Mouse (Mus musculus) layer of hippocampus, adult 18-20 months (tissue): ENCODE measurements around the gene Fam221b. TPM values are rescaled to one million over a fixed set of nuclear protein-coding genes. Genes with fewer than 3 reads are reported as not detected.
A peak's percentile ranks its signal among the peaks of the same experiment; 100 is the strongest.

Experiments used
- DNase-seq, 2 experiments: peaks; one replicate each; pipeline ENCODE4 v3.0.0; 2022; ENCODE audit warnings: low spot score in 2 of 2
- total RNA-seq, 2 experiments: library from RNA; stranded (reverse); gene quantifications; 2 replicates each; pipeline ENCODE4 v1.2.3; 2021

Gene Fam221b
- total RNA-seq, 2 experiments from 2014 or later: 1.5 to 1.8 TPM

DNA sequence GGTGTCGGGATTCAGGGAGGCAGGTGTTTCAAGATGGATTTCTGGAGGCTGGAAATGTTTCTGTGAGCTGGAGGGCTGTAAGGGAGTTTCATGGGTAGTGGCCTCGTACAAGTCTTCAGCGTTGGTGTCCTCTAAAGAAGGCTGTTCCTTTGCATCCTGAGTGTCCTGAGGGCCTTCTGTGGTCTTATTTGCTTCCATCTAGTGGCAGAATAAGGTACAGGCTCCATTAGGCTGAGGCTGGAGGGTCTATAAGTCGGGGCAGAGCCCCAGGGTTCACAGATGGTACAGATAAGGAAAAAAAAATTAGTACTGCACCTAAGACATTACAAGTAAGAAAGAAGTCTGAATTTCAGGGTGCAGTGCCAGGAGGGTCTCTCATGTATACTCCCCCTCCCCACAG, 2.5 kb downstream of the Fam221b start:
- no peak for DNase-seq

DNA sequence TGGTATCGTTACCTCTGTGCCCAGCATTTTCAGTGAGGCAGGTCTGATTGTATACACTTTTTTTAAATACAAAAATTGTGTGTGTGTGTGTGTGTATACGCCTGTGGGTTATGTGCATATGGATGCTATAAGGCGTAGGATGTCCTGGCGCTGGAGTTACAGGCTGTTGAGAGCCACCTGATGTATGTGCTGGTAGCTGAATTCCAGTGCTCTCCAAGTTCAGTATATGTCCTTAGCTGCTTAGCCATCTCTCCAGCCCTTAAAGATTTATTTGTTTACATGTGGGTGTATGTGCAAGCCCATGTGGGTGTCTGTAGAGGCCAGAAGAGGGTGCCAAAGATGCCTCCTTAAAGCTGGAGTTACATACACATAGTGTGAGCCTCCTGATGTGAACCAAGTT, 11.8 kb downstream of the Fam221b start:
- DNase-seq: no peak

DNA sequence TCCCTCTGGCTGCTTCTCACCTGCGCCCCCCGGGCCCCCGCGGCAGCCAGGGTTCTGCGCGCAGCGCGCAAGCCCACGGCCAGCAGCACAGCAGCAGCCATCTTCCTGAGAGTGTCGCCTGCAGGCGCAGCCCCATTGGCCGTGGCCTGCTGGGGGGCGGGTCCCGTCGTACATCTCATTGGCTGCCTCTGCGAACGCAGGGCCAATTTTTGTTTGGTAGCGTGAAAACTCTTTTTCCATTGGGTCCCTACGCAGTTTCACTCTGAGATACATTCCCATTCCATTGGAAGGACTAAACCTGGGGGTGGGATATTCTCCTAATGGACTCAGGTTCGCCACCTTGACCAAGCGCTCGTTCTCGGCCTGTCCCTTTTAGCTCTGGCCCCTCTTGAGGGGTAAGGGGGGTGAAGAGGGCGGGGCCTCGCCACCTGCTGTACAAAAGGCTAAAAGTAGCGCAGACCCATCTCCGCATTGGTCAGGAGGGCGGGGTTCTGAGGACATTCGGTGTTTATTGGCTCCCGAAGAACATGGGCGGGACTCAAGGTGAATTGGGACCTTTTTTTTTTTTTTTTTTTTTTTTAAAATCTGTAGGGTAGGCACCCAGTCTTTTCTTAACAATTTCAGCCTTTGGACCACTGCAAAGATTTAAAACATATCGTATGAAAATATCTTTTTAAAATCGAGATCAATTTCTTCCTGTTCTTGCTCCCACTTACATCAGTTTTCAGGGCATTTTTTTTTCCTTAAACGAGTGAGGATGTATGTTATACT, 12.4 kb downstream of the Fam221b start, which contains the start of gene Hint2:
Gene Hint2, minus strand, starts transcription at position 128 of the 771 bp plus-strand sequence.
- peak; percentile 94 to 97 for DNase-seq

DNA sequence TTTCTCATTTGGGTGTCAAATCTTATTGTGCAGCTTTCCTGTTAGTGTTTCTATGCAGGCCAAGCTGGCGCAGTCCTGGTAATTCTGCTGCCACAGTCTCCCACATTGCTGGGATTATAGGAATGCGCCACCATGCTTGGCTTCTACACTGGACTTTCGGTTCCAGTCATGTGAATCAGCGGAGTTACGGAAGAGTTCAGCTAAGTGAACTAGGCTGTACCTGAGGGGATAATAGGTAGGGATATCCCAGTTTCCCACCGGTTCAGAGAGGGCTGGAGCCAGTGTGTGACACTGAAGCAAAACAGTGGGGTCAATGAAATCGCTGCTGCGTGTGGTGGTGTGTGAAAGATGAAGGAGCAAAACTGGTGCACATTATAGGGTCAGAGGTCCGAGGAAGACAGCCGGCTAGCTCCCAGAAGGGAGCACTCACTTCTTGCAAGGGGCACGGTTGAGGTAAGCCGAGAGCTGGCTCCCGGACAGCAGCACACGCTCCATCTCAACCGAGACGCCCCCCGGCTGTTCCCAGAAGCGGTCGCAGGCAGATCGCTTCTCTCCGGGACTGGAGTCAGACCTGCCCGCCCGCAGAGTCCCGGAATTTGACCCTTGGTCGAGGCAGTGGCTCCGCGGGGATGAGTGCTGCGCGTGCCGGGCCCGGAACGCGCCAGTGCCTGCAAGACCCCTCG, 13.1 kb downstream of the Fam221b start:
- DNase-seq: peak in 1 of 2 experiments; percentile 31

DNA sequence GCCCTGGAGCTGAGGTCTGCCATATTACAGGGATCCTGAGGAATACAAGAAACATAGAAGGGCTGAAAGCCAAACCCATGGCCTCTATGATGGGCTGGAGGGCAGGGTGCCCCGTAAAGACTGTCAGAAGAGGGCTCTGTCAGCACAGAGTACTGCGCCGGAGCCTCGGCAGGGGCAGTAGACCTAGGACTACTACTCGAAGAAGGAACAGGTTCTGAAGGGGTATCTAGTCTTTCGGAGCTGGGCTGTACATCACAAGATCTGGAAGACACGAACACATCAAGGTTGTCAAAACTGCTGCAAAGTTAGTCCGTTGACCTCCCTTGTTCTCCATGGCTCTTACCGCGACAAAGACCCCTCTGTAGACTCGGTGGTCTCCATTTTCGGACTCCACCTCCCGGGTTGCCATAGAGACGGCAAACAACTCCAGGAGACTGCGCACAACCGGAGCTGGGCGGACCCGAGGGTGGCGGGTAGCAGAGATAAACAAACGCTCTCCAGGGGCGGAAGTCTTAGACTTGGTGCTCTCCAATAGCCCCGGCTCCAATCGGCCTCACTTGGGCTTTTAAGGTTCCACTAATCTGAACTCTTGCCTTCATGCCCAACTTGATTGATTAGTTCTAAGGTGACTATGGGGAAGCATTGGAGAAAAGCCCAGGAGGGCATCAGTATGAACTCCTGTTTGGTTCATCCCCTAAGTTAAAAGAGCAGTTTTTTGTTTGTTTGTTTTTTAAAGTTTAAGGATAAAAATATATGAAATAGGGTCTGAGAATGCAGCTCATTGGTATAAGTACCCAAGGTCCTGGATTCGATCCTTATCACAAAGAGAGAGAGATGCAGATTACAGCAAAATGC, 15.6 kb downstream of the Fam221b start, which contains the start of gene Spag8:
Gene Spag8, minus strand, starts transcription at position 434 of the 855 bp plus-strand sequence.
- peak in 1 of 2 experiments; percentile 43 for DNase-seq

DNA sequence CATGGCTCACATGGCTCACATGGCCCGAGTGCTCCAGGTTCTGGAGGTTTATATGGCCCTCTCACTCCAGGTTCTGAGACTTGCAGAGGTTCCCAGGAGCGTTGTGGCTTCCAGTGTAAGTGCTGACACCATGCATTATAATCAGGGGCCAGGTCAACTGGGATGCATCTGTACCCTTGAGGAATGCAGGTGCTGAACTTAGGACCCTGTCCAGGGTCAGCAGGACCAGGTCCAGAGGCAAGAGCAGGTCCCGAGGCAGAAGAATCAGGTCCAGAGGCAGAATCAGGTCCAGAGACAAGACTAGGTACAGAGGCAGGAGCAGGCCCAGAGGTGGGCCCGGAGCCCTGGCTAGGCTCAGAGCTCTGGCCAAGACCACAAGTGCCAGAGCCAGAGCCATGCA, 16.2 kb downstream of the Fam221b start:
- no peak for DNase-seq

DNA sequence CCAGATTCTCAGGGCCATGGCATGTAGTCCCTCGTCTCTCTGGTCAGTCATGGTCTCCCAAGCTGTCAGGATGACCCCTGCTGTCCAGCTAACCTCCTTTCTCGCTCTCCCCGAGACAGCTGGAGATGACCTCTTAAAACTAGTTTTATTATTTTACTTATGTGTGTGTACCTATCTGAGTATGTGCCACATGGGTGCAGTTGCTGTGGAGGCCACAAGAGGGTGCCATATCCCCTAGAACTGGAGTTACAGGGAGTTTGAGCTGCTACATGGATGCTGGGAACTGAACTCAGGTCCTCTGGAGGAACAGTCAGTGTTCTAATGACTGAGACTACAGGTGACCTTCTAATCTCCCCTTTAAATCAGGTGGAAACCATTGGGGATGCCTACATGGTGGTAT, 19.2 kb downstream of the Fam221b start:
- DNase-seq: no peak

DNA sequence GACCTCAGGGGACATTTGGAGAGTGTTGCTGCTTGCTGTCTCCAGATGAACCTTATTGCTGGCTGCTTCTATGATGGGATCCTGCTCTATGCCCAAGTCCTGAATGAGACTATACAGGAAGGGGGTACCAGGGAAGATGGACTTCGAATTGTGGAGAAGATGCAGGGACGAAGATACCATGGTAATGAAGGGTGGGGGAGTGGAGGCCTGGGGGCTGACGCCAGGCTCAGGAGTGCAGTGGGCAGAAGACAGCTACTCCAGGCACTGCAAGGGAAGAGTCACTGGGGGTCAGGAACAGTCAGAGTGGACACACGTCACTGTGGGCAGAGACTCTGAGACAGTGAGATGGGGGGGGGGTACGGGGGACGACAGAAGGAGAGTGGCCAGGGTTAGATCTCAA, 28.5 kb downstream of the Fam221b start:
- no peak for DNase-seq

DNA sequence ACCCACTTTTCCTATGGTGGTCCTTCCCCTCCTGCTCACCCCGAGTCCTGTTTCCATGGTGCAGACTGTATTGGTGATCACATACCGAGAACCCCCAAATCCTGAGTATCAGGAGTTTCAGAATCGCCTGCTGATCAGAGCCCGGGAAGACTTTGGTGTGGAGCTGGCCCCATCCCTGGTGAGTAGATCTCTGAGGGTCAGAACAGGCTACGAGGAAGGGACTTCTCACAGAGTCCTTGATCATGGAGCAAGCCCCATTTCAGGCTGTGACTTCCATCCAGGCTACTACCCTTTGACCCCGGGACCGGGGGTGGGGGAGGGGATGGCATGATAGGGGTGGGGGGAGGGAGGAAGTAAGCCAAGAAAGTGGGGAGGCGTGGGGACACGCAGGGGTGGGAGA, 28.9 kb downstream of the Fam221b start:
- DNase-seq: no peak

DNA sequence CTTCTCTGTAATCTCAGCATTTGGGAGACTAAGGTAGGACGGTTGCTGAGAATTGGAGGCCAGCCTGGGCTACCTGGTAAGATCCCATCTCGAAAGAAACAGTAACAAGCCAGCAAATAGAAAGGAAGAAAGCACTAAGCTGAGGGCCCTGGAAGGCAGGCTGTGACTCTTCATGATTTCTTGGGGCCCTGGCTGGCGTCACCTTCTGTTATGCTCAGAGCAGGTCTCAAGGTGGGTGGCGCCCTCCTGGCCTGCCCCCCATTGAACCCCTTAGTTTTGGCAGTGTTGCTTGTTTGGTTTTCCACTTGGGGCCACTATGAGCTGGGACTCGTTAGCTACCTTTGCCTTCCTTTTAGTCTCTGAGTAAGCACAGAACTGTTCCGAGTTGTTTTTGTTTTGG, 32.2 kb downstream of the Fam221b start:
- DNase-seq: no peak

DNA sequence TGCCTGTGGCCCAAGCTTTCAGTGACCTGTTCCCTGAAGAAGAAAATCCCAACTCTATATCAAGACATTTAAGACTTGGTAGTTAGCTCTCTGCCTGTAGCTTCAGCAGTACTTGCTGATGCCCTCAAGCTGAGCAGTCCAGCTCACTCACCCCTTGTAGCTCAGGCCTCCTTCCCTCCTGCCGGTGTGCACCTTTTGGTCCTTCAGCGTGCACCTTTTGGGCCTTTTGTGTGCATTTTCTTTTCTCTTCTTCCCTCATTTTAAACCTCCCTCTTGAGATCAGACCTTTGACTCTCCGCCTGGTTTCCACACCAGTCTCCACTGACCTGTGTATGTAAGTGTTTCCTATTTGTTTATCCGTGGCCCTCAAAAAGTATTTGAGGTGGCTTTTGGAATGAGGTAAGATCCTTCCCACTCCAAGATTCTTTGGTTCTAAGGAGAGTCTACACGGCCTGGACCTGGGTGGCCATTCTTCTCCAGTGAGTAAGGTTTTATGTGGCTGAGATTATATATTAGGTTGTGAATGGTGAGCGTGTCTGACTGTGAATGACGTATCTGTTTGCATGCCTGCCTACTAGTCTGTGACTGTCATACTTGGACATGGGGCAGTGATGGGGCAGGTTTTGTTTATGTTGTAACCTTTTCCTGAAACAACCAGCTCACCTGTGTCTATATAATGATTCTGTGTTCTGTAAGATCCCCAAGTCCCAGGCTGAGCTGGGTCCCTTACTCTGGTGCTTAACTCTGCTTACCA, 34.1 kb downstream of the Fam221b start:
- DNase-seq: no peak

DNA sequence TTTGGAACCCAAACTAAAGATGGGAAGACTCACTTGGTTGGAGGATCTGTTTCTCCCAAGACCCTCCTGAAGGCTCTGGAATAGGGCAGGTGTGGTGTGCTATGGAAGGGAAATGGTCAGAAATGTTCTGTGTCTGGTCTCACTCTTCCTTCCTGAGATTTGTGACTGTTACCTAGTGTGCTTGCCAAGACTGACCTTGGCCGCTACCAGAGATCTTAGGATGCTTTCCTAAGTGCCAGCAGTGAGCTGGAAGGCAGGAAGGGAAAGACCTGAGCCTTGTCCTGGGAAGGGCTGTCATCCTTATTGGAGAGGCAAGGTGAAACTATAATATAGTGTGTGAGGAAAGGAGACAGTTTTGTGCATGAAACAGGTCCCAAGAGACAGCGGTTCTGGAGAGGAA, 35.2 kb downstream of the Fam221b start:
- no peak for DNase-seq

DNA sequence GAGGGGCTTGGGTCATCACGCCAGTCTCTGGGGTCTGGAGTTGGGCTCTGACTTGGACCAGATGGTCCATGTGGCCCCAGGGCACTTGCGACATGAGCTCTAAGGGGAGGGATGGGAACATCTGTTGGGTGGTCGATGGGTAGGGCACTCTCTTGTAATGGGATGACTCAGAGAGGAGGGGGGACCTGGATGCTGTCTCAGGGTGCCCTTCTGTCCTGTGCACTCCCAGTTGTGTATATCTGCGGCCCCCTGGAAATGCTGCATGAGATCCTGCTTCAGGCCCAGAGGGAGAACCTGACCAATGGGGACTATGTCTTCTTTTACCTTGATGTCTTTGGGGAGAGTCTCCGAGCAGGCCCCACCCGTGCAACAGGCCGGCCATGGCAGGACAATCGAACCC, 35.6 kb downstream of the Fam221b start:
- no peak for DNase-seq

DNA sequence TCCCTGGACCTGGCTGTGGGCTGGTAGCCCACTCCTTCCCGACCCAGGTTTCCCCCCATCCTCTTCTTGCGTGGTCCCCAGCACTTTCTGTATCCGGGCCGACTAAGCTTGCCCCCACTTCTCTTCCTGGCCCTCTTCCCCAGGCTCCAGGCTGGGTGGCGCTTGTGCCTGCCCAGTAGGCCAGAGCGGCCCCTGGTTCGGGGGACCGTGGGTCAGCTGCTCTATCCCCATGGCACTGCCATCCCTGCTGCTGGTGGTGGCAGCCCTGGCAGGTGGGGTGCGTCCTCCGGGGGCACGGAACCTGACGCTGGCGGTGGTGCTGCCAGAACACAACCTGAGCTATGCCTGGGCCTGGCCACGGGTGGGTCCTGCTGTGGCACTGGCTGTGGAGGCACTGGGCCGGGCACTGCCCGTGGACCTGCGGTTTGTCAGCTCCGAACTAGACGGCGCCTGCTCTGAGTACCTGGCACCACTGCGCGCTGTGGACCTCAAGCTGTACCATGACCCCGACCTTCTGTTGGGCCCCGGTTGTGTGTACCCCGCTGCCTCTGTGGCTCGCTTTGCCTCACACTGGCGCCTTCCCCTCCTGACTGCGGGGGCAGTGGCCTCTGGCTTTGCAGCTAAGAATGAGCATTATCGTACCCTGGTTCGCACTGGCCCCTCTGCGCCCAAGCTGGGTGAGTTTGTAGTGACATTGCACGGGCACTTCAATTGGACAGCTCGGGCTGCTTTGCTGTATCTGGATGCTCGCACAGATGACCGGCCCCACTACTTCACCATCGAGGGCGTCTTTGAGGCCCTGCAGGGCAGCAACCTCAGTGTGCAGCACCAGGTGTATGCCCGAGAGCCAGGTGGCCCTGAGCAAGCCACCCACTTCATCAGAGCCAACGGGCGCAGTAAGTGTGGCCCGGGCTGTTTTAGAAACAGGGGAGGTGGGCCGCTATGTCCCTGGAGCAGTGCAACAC, 36.7 kb downstream of the Fam221b start:
- DNase-seq: no peak

DNA sequence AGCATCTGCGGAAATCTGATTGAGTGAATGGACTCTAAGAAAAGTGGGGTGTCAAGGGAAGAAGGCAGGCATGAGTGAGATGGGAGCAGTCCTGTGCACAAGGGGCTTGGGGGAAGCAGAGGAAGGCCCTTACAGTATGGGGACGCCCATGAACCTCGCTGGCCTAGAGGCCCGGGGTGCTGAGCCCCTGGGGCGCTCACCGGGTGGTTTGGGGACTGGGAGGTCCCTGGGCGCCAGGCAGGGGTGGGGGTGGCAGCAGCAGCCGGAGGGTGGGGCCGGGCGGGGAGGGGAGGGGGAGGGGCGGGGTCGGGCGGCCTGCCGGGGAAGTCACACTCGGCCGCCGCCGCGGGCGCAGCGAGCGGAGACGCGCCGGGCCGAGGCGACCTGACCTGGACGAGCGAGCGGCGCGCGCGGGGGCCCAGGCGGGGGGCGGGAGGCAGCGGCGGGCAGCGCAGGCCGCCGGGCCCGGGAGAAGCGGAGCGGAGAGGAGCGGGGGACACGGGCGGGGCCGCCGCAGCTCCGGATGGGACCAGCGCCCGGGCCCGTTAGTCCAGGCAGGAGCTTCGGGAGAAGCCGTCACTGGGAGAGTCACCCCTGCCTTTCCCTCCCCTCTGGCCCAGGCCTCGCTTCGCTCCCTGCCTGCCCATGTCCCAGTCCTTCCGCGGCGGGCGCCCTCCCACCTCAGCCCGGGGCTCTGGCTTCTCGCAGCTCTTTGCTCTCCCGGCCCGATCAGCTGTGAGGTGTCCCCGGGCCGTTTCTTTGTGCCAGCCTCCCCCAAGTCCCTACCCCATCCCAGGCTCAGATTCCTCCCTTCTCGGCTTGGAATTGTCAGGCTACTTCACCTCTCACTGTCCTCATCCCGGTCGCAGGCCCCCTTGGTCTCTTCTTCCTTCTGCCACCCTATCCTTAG, 37.6 kb downstream of the Fam221b start, which contains the start of gene Npr2:
Gene Npr2, plus strand, starts transcription at position 890 of the 910 bp plus-strand sequence.
- DNase-seq: peak in 1 of 2 experiments; percentile 32

DNA sequence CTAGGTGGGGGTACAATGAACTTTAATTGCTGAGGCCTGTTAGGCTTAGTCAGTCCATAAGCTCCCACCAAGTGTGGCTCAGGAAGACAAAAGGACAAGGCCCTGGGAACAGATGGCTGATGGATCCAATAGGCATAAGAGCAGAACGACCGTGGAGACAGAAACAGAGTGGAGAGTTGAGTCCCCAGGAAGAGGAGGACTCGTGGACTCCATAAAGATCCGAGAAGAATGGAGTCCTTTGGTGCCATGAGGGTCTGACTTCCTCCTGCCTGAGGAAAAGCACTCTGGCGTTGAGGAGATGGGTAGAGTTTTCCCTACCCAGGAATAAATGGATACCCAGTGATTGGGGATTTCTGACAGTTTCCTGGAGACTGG, 38.3 kb downstream of the Fam221b start:
- no peak for DNase-seq

DNA sequence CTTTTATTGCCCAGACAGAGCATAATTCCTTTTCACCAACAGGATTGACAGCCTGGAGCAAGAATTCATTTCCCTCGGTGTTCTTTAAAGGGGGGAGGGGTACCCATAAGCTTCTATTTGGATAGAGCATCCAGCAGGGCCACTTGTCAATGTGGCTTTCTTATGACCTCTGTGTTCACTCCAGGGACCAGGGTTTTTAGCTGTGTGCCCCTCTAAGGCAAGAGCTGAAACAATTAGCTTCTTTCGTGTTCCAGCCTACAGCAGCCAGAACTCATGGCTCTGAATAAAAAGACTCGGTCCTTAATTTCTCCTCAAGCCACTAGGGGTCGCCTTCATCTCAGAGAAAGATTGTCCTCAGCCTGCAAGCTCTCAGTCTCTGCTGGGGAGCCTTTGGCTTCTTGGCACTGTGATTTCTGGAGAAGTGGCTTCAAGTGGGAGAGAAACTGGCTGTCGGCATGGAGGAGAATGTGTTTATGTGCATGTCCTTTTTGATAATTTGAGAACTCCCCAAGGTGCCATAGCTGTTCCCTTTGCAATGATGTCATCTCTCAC, 38.8 kb downstream of the Fam221b start:
- peak; percentile 73 to 96 for DNase-seq

DNA sequence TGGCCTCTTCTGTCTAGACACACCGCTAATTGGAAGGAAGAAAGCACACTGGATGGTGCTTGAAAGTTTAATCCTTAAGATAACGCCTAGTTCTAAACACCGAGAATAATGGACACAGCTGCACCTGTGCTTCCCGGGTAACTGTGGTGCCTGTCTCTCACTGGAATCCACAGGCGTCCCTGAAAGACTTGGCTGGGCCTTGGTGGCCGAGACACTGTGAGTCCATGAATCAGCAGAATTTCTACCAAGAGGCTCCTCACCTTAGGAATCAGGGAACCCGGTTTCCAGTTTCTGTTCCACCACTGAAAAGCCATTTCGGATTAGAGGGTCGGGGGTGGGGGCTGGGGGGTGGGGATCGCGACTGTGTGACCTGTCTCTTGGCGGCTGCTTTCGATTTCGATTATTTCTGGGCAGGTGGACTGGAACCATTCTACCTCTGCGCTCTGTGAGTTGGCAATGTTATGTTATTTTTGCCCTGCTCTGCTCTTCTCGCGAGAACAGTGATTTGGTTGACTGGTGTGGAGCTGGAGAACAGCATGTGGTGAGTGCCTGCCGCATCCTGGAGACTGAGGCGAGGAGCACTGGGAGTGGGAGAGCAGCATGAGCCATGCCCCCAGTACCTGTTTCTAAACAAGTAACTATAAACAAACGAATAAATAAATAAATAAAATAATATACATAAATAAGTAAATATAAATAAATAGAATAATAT, 39.7 kb downstream of the Fam221b start:
- DNase-seq: no peak
